Comparison of ENCODE assay signal across 8 mouse cellular contexts in the genomic region with DNA sequence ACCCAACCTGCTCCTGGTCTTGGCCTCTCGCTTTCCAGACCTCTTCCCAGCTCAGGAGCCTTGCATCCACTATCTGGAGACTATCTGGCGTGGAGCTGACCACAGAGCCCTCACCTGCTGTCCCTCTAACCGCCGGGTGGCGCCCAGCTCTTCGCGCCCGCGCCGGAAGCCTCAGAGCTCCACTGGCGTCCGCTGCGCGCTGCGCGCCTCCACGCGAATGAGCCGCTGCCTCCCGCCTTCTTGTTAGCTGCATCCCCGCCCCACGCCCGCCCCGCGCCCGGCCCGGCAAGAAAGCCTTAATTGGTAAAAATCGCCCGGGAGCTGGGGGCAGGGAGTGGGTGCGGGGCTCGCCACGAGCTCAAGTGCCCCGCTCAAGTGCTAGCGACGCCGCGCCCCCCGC. TPM values are rescaled to one million over a fixed set of nuclear protein-coding genes. Genes with fewer than 3 reads are reported as not detected.
DNase-seq lines count a peak whose midpoint lies in the region; ATAC-seq and TF ChIP-seq lines count a peak whose summit lies in the region.

A gene (minus strand): TSS at position 206 of the 400 bp plus-strand sequence.

- no peaks in the 10 kb centered on the region for H3K36me3 ChIP-seq in hindbrain, embryonic 15.5 days

- H3K9ac ChIP-seq in hindbrain, embryonic 15.5 days = peak within 1 kb of the TSS; percentile 46

- H3K27me3 ChIP-seq in hindbrain, embryonic 15.5 days = no peaks in the 10 kb centered on the region

- TF ChIP-seq CTCF in left cerebral cortex, adult 2 months (IDR thresholded peaks at IDR 0.05) = peak; percentile 40

- H3K9me3 ChIP-seq in hindbrain, embryonic 15.5 days = no peaks in the 10 kb centered on the region

- peak; percentile 66 for DNase-seq in T-cell, adult 2 months (ENCODE audit: low spot score)
- DNase-seq in cerebellum, postnatal 36 days = peak; percentile 72 to 80
- DNase-seq in gastrocnemius, adult 8-10 months (ENCODE audit: low spot score in 2 of 2) = peak; percentile 42 to 53
- DNase-seq in left cerebral cortex, adult 2 months (ENCODE audit: extremely low spot score in 1 of 2, low spot score in 2 of 2) = peak; percentile 56 to 69
- DNase-seq in lung, postnatal 4 days = peak; percentile 85 to 88
- peak; percentile 57 to 63 for DNase-seq in right cerebral cortex, adult 2 months (ENCODE audit: low spot score in 2 of 2)
- peak; percentile 31 for DNase-seq in urinary bladder, postnatal 10 days (ENCODE audit: low spot score)

- 17% methylated on average over 38 of the region's 38 CpGs for WGBS in hindbrain, embryonic 15.5 days

- peak within 1 kb of the TSS; percentile 46 for H3K4me3 ChIP-seq in hindbrain, embryonic 15.5 days
- H3K4me3 ChIP-seq in left cerebral cortex, adult 2 months = peak within 1 kb of the TSS; percentile 49

- H3K4me1 ChIP-seq in hindbrain, embryonic 15.5 days (replicated peaks) = 0 out of 2 replicates have a peak, but pooled peaks cover 7% of the 10 kb centered on the region

- peak within 1 kb of the TSS; percentile 48 for H3K27ac ChIP-seq in hindbrain, embryonic 15.5 days (replicated peaks)
- H3K27ac ChIP-seq in left cerebral cortex, adult 2 months = peak within 1 kb of the TSS; percentile 77

- intact Hi-C loops in left cerebral cortex, adult 2 months (cut with DNase I) = loop anchor here (5.0 kb wide), 3 partner anchors 118 to 227 kb away; a partner anchor contains a TSS

- peak within 1 kb of the TSS; percentile 67 for H3K4me2 ChIP-seq in hindbrain, embryonic 15.5 days

- ATAC-seq in hindbrain, embryonic 15.5 days (ENCODE audit: low FRiP score, low read depth) = no peak

RNA-seq across cellular contexts. Expression of the gene that starts here (rescaled TPM):
- 10 to 100 TPM; 24.0 to 39.3 (median 32.3) TPM for total RNA-seq in gastrocnemius, adult 8-10 months (2022)
- 87.8 and 92.0 TPM in 2 replicates for polyA plus RNA-seq in hindbrain, embryonic 15.5 days (2015; fragmentation: Nextera tagmentation; extraction: Ambion mirVana)
- 10 to 100 TPM; 66.7 to 68.9 TPM for total RNA-seq in left cerebral cortex, adult 2 months (2021)

Comparison
In these comparisons a context has a peak if more than half of its experiments do, and no peak if none do; other contexts are left out.
1. DNase-seq: peak in every context shown above with its lines; median percentile 86 in lung, postnatal 4 days; 76 in cerebellum, postnatal 36 days; 66 in T-cell, adult 2 months; 62 in left cerebral cortex, adult 2 months; 60 in right cerebral cortex, adult 2 months; 48 in gastrocnemius, adult 8-10 months; 31 in urinary bladder, postnatal 10 days.